Mouse (Mus musculus) limb, embryonic 10.5 days (tissue): Measurements from ENCODE around the gene Rsad2. TPM values are rescaled to one million over a fixed set of nuclear protein-coding genes. Genes with fewer than 3 reads are reported as not detected.
A peak's percentile ranks its signal among the peaks of the same experiment; 100 is the strongest.

Source experiments
- DNase-seq: peaks from one replicate; pipeline ENCODE4 v3.0.0-alpha.2; 2017; ENCODE audit warnings: low spot score
- H3K27ac ChIP-seq: fragments of 300-500 bp; sonication (generic); 2 replicates; pipeline ENCODE4 v1.5.1; 2016; ENCODE audit warnings: mild to moderate bottlenecking
- H3K27me3 ChIP-seq: fragments of 300-500 bp; sonication (generic); 2 replicates; pipeline ENCODE4 v1.6.1; 2016; ENCODE audit warnings: low read depth, mild to moderate bottlenecking; ENCODE audit not compliant: poor library complexity, severe bottlenecking
- H3K36me3 ChIP-seq: fragments of 300-500 bp; sonication (generic); 2 replicates; pipeline ENCODE4 v1.6.1; 2016; ENCODE audit warnings: mild to moderate bottlenecking, moderate library complexity
- H3K4me1 ChIP-seq: fragments of 300-500 bp; sonication (generic); 2 replicates; pipeline ENCODE4 v1.6.1; 2016
- H3K4me3 ChIP-seq: fragments of 300-500 bp; sonication (generic); 2 replicates; pipeline ENCODE4 v1.5.1; 2016; ENCODE audit warnings: mild to moderate bottlenecking, moderate library complexity
- H3K9me3 ChIP-seq: fragments of 300-500 bp; sonication (generic); replicated peaks from 2 replicates; pipeline ENCODE4 v1.6.1; 2016; ENCODE audit warnings: mild to moderate bottlenecking
- WGBS: fragments of 180-500 bp; shearing (Covaris S2); methylation state at CpG from one replicate; pipeline ENCODE4 v1.1.7; 2016; 5-methylcytosine and 5-hydroxymethylcytosine counted together
- polyA plus RNA-seq: library from polyadenylated mRNA; unstranded; fragments of >200 nt; fragmentation: Nextera tagmentation; extraction: Ambion mirVana; gene quantifications from 2 replicates; pipeline ENCODE4 v1.2.1, GENCODE M21; 2016

The Rsad2 gene
- polyA plus RNA-seq, 1 experiment from 2014 or later, result 0.94 TPM

DNA sequence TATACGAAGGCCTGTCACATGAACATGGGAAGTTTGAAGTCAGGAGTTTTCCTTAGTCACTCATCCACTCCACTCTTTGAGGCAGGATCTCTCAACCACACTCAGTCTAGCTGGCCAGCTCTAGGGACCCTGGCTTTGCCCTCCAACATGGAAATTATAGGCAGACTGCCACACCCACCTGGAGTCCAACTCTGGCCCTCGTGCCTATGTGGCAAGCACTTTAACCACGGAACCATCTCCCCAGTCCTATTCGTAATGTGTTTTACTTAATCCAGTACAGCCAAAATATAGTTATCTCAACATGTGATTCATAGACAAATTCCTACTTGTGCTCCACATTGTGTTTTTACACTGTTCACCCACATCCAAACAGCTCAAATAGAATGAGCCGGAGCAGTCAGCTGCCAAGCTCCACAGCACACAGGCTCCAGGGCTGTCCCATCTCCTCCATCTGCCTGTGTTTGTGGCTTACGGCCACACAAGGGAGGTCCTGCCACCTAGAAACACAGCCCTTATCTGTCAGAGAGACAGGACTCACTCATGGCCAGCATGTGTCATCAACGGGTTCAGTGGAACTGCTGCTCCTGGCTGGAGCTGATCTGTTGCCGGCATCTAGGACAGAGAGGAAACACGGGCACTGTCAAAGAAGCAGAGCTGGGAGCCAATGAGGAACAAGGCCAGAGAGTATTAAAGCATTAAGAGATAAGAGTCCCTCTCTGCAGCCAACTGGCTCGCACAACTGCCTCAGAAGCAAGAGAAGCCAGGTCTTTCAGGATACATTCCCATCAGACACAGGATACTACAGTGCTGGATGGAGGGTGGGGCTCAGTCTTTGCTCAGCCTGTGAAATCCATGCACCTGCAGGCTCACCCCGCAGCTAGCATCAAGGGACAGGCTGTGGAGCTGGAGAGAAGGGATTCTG lies 51.2 kb downstream of the Rsad2 start:
- Histone ChIP-seq H3K27me3 (no peaks in the 10 kb centered on the region), H3K27ac (no peak overlapping the region), H3K36me3 (peaks cover 65% of the 10 kb centered on the region), H3K9me3 (no peaks in the 10 kb centered on the region), H3K4me1 (peaks cover 30% of the 10 kb centered on the region), H3K4me3 (no peak overlapping the region)
- WGBS, result 88% methylated on average over 11 of the region's 11 CpGs
- no peak for DNase-seq

DNA sequence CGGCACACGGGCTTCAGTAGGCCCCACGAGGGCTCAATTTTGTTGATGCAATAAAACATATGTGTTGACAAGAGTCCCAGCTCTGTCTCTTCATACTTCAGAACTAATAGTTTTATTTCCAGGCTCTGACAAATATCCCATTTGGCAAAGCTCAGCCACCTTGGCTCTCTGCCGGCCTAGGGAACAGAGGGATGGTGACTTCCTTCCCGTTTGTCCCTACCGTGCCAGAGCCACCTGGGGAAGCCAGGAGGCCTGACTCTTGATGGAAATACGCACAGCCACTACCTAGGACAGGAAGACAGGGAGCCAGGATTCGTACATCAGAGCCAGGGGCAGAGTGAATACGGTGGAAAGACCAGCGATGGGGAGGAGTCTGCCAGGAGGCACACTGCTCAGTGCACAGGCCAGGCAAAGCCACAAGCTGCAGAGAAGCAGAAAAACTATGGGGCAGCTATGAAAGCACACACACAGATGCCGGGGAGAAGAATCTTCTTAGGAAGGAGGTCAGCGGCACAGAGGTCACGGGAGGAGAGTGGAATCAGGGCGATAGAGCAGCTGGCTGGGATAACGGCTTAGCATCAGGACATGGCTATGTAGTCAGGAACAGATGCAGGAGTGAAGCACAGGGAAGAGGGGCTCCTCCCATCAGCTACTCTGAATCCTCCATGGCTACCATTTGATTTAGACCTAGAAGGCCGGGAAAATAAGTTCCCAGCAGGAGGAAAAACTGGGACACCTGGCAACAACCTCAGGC lies 52.7 kb downstream of the Rsad2 start:
- H3K27me3 ChIP-seq, result no peaks in the 10 kb centered on the region
- WGBS, result 89% methylated on average over 16 of the region's 16 CpGs
- H3K9me3 ChIP-seq, result no peaks in the 10 kb centered on the region
- H3K4me3 ChIP-seq, result no peak overlapping the region
- no peak for DNase-seq
- H3K36me3 ChIP-seq, result peaks cover 56% of the 10 kb centered on the region
- no peak overlapping the region for H3K27ac ChIP-seq
- peaks cover 30% of the 10 kb centered on the region for H3K4me1 ChIP-seq

DNA sequence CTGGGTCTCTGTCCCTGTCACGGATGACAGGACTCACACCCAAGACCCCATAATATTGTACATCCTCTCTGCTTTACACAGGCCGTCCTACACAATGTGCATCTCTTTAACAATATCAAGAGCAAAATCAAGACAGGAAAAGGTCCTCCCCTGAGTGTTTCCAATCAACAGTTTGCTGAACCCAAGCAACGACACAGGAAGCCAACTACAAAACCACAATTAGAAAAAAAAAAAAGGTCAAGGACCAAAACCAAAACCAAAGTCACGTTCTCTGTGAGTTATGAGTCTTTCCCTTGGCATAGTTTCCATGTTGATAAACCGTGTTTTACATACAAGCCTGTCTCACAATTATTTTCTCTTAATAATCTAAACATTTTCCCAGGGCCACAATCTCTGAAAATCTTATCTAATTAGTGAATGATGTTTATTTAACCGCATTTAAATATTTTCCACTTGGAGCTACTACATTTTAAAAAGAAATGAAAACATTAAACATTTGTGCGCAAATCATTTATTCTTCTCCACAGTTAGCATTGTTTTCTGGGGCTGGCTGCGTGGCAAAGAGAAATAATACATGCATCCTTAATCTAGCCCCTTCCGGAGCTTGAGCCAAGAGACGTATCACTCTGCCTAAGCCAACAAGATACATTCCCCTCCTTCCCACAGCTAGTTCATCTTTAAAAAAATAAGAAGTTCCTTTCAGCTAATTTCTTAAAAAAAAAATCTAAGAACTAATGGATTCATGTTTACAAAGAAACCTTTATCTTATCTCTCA lies 54.4 kb downstream of the Rsad2 start:
- Histone ChIP-seq H3K27ac (no peak overlapping the region), H3K4me1 (peaks cover 27% of the 10 kb centered on the region), H3K36me3 (peaks cover 43% of the 10 kb centered on the region), H3K4me3 (no peak overlapping the region), H3K27me3 (no peaks in the 10 kb centered on the region), H3K9me3 (no peaks in the 10 kb centered on the region)
- no peak for DNase-seq
- WGBS, result 89% methylated on average over 10 of the region's 10 CpGs

DNA sequence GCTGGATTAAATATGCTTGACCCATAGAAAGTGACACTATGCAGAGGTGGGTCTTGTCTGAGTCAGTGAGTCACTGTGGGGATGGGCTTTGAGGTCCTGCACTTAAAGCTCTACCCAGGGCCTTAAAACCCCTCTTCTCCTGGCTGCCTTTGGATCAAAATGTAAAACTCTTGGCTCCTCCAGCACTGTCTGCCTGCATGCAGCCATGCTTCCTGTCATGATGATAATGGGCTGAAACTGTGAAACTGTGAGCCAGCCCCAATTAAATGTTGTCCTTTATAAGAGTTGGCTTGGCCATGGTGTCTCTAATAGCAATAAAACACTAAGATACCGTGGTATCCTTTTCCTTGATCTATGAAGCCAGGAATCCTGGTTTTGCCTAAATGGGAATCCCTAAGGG lies 55.0 kb downstream of the Rsad2 start:
- Histone ChIP-seq H3K27me3 (no peaks in the 10 kb centered on the region), H3K4me3 (no peak overlapping the region), H3K36me3 (peaks cover 42% of the 10 kb centered on the region), H3K9me3 (no peaks in the 10 kb centered on the region), H3K4me1 (peaks cover 29% of the 10 kb centered on the region), H3K27ac (no peak overlapping the region)
- no peak for DNase-seq
- 84% methylated on average over 1 of the region's 1 CpGs for WGBS

DNA sequence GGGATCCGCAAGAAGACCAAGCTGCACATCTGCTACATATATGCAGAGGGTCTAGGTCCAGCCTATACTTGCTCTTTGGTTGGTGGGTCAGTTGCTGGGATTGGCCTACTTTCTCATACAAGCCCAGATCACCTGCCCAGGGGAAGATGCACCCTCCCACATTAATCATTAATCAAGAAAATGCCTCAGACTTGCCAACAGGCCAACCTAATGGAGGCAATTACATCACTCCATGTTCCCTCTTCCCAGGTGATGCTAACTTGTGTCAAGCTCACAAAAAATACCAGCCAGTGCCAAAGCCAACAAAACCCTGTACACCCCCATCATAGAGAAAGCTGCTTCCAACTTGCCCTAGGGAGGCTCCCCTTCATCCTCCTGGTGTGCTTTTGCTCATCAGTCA lies 55.5 kb downstream of the Rsad2 start:
- Histone ChIP-seq H3K4me1 (peaks cover 29% of the 10 kb centered on the region), H3K36me3 (peaks cover 42% of the 10 kb centered on the region)
- WGBS, result 94% methylated on average over 1 of the region's 1 CpGs

DNA sequence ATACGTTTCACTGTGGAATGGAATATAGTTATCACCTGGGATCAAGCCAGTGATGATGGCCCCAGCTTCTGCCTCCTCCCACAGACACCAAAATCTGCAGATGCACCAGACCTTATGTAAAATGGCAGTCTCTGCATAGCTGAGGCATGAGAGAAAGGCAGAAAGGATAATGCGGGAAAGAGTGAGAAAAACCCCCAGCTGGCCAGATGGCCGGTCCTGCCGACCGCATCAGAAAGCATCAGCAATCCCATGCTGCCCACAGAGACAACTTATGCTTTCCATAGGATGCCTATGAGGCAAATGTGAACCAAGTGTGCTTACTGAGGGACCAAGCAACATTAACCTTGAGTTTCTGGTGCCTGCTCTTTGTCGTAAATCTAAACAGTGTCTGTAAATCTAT lies 56.9 kb downstream of the Rsad2 start:
- H3K36me3 ChIP-seq, result peaks cover 30% of the 10 kb centered on the region
- 90% methylated on average over 6 of the region's 6 CpGs for WGBS

More for the DNA sequence above, 55.5 kb downstream of the Rsad2 start:
- no peak overlapping the region for H3K27ac ChIP-seq
- no peak for DNase-seq
- no peaks in the 10 kb centered on the region for H3K27me3 ChIP-seq
- H3K4me3 ChIP-seq, result no peak overlapping the region
- no peaks in the 10 kb centered on the region for H3K9me3 ChIP-seq

DNA sequence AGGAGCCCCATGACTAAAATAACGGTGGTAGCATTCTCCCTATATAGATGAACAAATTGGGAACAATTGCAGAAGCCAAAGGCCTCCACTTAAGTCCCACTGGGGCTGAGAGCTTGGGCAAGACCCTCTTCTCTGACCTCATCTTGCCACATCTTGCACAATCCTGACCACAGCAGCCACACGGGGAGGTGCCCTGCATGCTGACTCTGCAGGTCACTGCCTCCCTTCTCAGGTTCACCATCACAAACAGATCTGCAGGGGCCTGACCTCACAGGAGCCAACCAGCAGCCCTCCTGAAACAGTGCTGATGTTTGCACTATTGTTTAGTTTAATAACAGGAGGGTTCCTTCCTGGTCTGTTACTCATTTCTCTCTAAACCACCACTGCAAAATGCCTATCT lies 57.7 kb downstream of the Rsad2 start:
- Histone ChIP-seq H3K4me1 (peaks cover 39% of the 10 kb centered on the region), H3K27me3 (no peaks in the 10 kb centered on the region), H3K9me3 (no peaks in the 10 kb centered on the region), H3K27ac (no peak overlapping the region), H3K36me3 (peaks cover 22% of the 10 kb centered on the region), H3K4me3 (no peak overlapping the region)
- no peak for DNase-seq
- 73% methylated on average over 2 of the region's 2 CpGs for WGBS

More for the DNA sequence above, 56.9 kb downstream of the Rsad2 start:
- H3K27me3 ChIP-seq, result no peaks in the 10 kb centered on the region
- no peak overlapping the region for H3K27ac ChIP-seq
- no peak overlapping the region for H3K4me3 ChIP-seq
- H3K4me1 ChIP-seq, result peaks cover 34% of the 10 kb centered on the region
- H3K9me3 ChIP-seq, result no peaks in the 10 kb centered on the region
- DNase-seq, result no peak

DNA sequence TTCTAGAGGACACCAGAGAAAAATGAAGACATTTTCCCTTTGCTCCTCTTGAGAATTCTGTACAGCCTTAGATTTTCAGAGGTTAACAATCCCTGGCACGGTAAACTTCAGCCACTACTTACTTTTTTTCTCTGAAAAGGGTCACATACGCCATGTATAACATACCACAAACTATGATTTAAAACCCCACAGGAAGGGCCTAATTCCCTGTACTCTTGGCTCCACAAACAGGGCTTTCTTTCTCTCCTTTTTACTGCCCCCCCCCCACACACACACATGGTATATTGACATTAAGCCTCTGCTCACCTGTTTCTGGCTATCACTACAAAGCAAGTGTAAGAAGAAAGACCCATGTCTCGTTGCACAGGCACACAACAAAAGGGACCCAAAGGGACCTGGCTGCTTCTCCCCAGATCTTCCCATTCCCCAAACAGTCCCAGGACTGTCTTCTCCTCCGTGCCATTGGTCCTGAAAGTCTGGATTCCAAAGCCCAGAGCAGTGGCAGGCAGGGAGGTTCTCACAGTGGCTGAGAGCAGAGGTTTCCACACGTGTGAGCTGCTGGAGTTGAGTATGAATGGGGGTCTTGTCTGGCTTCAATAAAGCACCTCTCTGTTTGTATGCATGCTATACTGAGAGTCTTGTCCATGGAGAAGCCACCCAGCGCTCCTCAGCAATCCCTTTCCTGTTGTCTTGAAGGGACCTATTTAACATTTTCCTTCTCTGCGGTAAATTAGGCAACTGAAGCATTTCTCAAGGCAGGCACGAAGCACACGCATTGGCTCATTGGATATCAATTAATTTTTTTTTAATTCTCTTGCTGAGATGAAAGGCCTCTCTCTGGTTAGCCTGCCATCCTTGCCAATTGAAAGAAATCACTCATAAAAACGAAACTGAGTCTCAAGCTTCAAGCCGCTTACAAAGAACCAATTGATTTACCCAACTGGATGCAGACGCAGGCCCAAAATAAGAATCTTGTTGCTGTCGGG lies 61.5 kb downstream of the Rsad2 start:
- peaks cover 30% of the 10 kb centered on the region for H3K4me1 ChIP-seq
- 76% methylated on average over 13 of the region's 13 CpGs for WGBS

DNA sequence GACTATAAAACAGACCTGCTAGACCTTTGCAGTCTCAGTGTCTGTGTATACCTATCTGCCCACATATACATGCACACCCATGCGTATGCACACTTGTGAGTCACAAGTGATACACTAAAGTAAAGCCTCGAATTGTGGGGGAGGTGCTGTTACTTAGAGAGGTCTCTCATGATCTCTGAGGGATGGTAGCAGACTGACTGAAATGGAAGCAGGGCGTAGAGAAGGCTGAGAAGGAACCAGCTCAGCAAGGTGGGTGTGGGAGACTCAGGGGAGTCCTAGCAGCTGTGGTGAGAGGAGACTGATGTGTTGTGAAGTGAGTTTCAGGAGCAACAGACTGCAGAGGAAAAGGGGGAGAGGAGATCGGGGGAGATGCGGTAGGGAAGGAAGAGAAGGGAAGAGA lies 63.0 kb downstream of the Rsad2 start:
- Histone ChIP-seq H3K27me3 (no peaks in the 10 kb centered on the region), H3K9me3 (no peaks in the 10 kb centered on the region), H3K36me3 (peaks cover 29% of the 10 kb centered on the region), H3K27ac (peak overlapping the region; percentile 72; the same call in 1 of the 2 replicates), H3K4me1 (peaks cover 30% of the 10 kb centered on the region), H3K4me3 (no peak overlapping the region)
- WGBS, result 90% methylated on average over 5 of the region's 5 CpGs
- no peak for DNase-seq

More for the DNA sequence above, 61.5 kb downstream of the Rsad2 start:
- Histone ChIP-seq H3K36me3 (peaks cover 19% of the 10 kb centered on the region), H3K27ac (peak overlapping the region; percentile 72), H3K27me3 (no peaks in the 10 kb centered on the region), H3K9me3 (no peaks in the 10 kb centered on the region), H3K4me3 (no peak overlapping the region)
- DNase-seq, result no peak
